Mouse (Mus musculus): ENCODE measurements at regions not wholly inside any gene's neighbourhood (a gene's known extent, or its start where the extent isn't known, plus 50 kb on each side); places are given as distances from the start of the nearest gene placed in this dataset.

DNA sequence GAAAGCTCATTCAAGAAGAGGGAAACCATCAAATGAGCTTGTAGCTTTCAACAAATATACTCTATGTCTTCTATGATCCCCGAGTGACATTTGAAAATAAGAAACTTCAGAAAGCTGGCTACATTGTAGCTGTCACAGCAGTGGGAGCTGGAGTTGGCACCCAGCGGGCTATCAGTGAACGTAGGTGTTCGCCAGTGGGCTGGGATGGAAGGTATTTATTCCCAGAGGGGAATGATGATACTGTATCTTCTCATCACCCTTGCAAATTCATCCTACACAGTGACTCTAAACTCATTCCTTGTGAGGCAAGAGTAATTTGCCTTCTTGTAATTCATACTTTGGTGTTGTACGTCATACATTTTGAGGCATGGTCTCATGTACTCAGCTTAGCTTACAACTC, 349.3 kb downstream of the Ins1 start:
- no peak for ATAC-seq (replicated peaks; ENCODE audit: insufficient number of reproducible peaks, low FRiP score, low TSS enrichment, poor library complexity, severe bottlenecking)

GRCm38 (mm10) chr19:52606859-52607258, 342.8 kb downstream of the Ins1 start:
- ATAC-seq (replicated peaks; ENCODE audit: insufficient number of reproducible peaks, low FRiP score, low TSS enrichment, poor library complexity, severe bottlenecking) = no peak

- no peak for ATAC-seq (replicated peaks; ENCODE audit: insufficient number of reproducible peaks, low FRiP score, low TSS enrichment, poor library complexity, severe bottlenecking)
Observed at GRCm38 (mm10) chr19:52600410-52600809, 336.3 kb downstream of the Ins1 start.

DNA sequence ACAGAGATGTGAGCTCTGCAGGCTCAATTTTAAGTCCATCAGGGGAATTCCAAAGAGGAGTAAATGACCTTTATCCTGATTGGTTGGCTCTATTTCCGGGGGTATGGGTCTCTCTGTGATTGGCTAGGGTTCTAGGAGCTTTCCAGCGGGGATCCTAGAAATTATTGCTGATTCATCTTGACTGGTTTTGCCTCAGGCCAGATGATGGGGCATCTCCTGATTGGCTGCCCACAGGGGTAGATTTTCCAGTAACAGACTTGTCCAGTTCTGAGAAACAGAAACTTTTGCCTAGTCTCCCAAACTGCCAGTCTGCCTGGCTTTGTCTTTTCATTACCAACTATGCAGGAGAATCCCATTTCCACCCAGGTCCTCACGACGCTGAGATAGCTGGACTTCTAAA, 301.3 kb downstream of the Ins1 start:
- ATAC-seq (replicated peaks; ENCODE audit: insufficient number of reproducible peaks, low FRiP score, low TSS enrichment, poor library complexity, severe bottlenecking) = no peak

DNA sequence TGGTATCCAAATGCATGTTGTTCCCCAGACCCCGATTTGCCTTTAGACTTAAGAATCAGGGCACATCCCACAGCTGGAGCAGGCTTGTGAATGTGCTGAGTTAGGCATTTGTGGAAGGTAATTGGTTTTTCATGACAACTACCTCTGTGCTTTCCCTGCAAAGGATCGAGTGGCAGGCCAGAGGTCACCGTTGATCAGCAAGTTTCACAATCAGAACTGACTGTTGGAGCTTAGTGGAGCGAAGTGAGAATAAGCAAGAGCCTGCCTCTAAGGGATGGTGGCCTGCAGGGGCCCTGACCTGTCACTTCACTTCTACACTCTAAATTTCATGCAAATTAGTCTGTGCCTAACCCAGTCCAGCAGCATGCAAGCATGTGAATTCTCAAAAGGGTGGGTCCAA, 270.7 kb downstream of the Ins1 start:
- no peak for ATAC-seq (replicated peaks; ENCODE audit: insufficient number of reproducible peaks, low FRiP score, low TSS enrichment, poor library complexity, severe bottlenecking)

DNA sequence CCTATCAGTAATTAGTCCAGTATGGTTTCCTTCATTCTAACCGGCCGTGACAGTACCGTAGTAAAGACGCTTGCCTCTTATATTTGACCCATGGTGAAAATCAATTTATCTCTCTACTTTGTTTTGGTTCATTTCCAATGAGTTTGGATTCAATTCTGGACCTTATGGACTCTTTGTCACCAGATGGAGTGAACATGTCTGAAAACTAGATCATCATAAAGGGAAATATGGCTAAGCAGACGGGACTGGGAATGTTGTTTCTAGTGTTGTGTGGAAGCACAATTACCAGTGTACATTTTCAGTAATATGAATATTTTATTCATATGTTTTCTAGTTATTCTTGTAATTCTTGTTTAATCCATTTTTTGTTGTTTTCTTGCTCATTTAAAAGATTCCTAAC, 261.4 kb downstream of the Ins1 start:
- ATAC-seq (replicated peaks; ENCODE audit: insufficient number of reproducible peaks, low FRiP score, low TSS enrichment, poor library complexity, severe bottlenecking) = no peak

DNA sequence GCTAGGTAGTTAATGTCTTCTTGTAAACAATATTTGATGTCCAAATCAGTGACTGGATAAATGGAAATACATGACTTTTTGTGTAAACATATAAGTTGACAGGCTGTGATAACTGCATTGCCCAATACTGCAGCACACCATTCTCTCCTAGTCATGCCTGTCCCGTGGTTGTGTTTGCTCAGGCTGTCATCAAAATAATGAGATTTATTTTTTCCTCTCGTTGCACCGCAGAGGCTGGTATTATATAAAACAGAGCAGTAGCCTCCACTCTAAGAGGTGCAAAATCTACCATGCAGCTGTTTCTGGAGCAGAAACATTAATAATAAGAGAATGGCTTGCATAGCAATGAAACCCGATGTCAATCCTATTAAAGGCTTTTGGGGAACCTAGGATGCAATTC, 239.2 kb downstream of the Ins1 start:
- ATAC-seq (replicated peaks; ENCODE audit: insufficient number of reproducible peaks, low FRiP score, low TSS enrichment, poor library complexity, severe bottlenecking) = no peak

All from monocyte, adult 5-6 weeks (primary cell).